Mouse (Mus musculus): ENCODE measurements around the gene Rcc1l. TPM values are rescaled to one million over a fixed set of nuclear protein-coding genes. Genes with fewer than 3 reads are reported as not detected.

Gene Rcc1l
- 2.7 TPM for polyA plus RNA-seq (2017; shearing (Covaris generic))

DNA sequence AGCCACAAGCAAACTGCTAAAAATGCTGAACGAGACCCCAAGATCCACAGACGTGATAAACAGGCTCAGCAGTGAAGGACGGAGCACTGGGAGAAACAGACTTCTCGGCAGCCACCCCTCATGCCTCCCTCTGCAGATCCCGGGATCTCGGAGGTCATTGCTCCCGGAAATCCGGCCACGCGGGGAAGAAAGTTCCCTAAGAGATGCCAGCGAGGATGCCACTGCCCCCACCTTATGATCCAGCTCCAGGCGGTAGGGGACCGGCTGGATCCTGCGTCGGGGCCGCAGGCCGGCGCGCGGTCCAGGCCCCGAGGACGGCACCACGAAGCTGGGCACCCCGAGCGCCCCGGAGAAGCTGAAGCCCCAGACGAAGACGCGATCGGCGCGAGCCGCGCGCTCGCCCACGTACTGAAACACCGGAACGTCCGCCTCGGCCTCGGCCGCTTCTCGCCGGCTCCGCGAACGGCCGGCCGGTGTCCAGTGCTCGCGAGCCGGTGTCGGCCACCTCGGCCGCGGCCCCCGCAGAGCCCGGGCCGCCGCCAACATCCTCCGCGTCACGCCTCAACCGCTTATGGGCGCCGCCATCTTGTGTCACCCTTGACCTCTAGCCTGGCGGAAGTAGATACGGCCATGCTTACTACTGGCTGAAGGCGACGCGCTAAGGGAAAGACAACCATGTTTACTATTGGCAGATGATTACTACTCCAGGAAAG lies at the start of gene Rcc1l:
TSS of gene Rcc1l (minus strand) at position 606 of the 713 bp plus-strand sequence.

DNA sequence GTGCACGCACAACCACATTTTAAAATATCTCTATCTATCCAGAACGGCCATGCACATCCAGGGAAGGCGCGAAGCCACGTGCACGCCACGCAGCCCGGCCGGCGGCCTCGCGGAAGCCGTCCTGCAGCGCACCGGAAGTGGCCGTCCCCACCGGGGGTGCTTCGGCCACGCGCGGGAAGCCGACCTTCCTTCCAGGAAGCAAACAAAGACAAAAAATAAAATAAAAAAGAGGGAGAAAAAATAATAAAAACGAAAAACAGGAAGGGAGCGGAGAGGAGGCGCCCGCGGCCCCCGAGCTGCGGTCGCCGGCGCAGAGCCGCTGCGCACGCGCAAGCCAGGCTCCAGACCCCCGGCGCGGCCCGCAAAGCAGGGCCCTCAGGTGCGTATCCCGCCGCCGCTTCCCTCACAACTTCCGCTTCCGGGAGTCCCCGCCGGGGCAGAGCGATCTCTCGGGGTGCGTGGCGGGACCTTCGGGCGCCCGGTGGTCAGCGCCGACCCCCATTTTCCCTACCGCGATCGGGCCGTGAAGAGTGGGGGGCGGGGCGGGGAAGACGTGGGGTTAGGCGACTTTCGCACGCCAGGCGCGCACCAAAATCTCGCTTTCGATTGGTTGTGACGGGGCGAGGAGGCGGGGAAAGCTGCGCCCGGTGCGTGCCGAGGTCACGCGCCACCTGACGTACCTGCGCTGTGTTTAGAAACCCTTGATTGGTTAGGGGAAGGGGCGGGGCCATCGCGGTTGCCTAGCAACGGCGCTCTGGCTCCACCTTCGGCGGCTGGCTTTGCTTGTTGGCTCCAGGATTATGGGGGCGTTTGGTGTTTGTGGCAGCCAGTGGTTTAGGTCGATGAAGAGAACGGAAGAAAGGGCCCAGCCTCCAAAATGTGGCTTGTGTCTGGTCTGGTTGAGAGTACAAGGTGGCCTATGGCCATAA lies 7.6 kb upstream of the Rcc1l start, which contains the start of gene Gtf2ird2:
TSS of gene Gtf2ird2 (plus strand) at position 140 of the 929 bp plus-strand sequence.

DNA sequence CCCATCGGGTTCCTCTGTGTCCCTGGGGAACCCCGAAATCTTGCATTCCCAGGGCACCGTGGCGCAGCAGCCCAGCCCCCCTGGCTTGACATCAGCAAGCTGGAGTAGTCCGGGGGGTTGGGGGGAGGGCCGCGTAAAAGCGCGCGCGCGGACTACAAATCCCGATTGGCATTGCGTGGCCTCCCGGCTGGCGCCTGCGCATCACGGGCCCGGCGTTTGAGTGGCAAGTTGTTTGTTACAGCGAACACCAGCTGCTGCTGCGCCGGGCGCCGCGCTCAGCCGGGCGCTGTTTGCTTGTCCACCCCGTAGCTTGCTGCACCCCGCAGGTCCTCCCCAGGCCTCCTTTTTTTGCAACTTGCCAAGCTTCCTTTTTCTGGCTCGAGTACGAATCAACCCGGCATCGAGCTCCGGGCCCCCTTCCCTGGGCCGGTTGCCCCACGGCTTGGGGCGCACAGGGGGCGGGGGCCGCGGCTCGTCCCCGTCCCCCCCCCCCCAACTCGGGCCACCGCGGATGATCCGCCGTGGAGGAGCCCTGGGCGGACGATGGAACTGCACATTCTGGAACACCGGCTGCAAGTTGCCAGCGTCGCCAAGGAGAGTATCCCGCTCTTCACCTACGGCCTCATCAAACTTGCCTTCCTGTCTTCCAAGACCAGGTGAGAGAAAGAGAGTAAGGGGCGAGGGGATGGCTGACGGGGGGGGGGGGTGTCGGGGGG lies 76.9 kb downstream of the Rcc1l start, which contains the start of gene Castor2:
TSS of gene Castor2 (plus strand) at position 216 of the 716 bp plus-strand sequence.

Other genes starting within 250 kb of the Rcc1l start
- 12.7 TPM for gene Castor2, start 77.1 kb downstream of the Rcc1l start, polyA plus RNA-seq (2017; shearing (Covaris generic))
- 5.4 TPM for gene Gtf2ird2, start 7.2 kb upstream of the Rcc1l start, polyA plus RNA-seq (2017; shearing (Covaris generic))
- gene Ncf1, start 52.9 kb upstream of the Rcc1l start, polyA plus RNA-seq (2017; shearing (Covaris generic)): 13.2 TPM
- 103 TPM for gene Gtf2i, start 138.0 kb upstream of the Rcc1l start, polyA plus RNA-seq (2017; shearing (Covaris generic))

Data from activated CD4-positive, CD25-positive, alpha-beta regulatory T cell, adult 9 weeks (primary cell).